Mouse (Mus musculus) hindbrain, embryonic 16.5 days (tissue): ENCODE data around the gene Rhbdd3. TPM values are rescaled to one million over a fixed set of nuclear protein-coding genes. Genes with fewer than 3 reads are reported as not detected.
A peak's percentile ranks its signal among the peaks of the same experiment; 100 is the strongest.

Experiments
- ATAC-seq: fragments of 200-750 bp; cut with Nextera tagmentation; 2 replicates; pipeline ENCODE4 v1.8.0; 2017; ENCODE audit warnings: moderate TSS enrichment, moderate library complexity
- H3K27ac ChIP-seq: fragments of 300-500 bp; sonication (generic); 2 replicates; pipeline ENCODE4 v1.5.1; 2014; ENCODE audit warnings: low read depth, mild to moderate bottlenecking, control low read depth, low read length, moderate library complexity
- H3K27me3 ChIP-seq: fragments of 300-500 bp; sonication (generic); replicated peaks from 2 replicates; pipeline ENCODE4 v1.6.1; 2014; ENCODE audit warnings: low read length; ENCODE audit not compliant: control insufficient read depth, insufficient read depth
- H3K36me3 ChIP-seq: fragments of 300-500 bp; sonication (generic); 2 replicates; pipeline ENCODE4 v1.6.1; 2014; ENCODE audit warnings: mild to moderate bottlenecking, low read length, moderate library complexity, mixed read lengths; ENCODE audit not compliant: control insufficient read depth, insufficient read depth
- H3K4me1 ChIP-seq: fragments of 300-500 bp; sonication (generic); 2 replicates; pipeline ENCODE4 v1.6.1; 2014; ENCODE audit warnings: low read depth, low read length; ENCODE audit not compliant: control insufficient read depth, insufficient read depth
- H3K4me2 ChIP-seq: fragments of 300-500 bp; sonication (generic); 2 replicates; pipeline ENCODE4 v1.6.1; 2014; ENCODE audit warnings: mild to moderate bottlenecking, low read length, control low read depth, moderate library complexity
- H3K4me3 ChIP-seq: fragments of 300-500 bp; sonication (generic); 2 replicates; pipeline ENCODE4 v1.5.1; 2014; ENCODE audit warnings: mild to moderate bottlenecking, low read length, control low read depth, moderate library complexity
- H3K9ac ChIP-seq: fragments of 300-500 bp; sonication (generic); 2 replicates; pipeline ENCODE4 v1.6.1; 2014; ENCODE audit warnings: low read depth, mild to moderate bottlenecking, control low read depth, low read length, moderate library complexity
- H3K9me3 ChIP-seq: fragments of 300-500 bp; sonication (generic); 2 replicates; pipeline ENCODE4 v1.6.1; 2014; ENCODE audit warnings: mild to moderate bottlenecking, low read length, moderate library complexity; ENCODE audit not compliant: control insufficient read depth
- WGBS: fragments of 180-500 bp; shearing (Covaris S2); extraction: QIAGEN DNeasy Blood & Tissue Kit; methylation state at CpG from one replicate; pipeline ENCODE4 v1.1.7; 2014; 5-methylcytosine and 5-hydroxymethylcytosine counted together
- polyA plus RNA-seq: library from polyadenylated mRNA; unstranded; fragments of >200 nt; fragmentation: Nextera tagmentation; extraction: Ambion mirVana; gene quantifications from 2 replicates; pipeline ENCODE4 v1.2.1, GENCODE M21; 2015

Rhbdd3 gene
- polyA plus RNA-seq = 43.3 and 45.0 TPM in 2 replicates

- Histone ChIP-seq H3K4me2 (peak within 1 kb of the TSS; percentile 93), H3K36me3 (peaks cover 4% of the 10 kb centered on the region; the same call in 1 of the 2 replicates), H3K4me1 (peaks cover 33% of the 10 kb centered on the region), H3K4me3 (peak within 1 kb of the TSS; percentile 88), H3K27ac (peak within 1 kb of the TSS; percentile 98), H3K27me3 (no peaks in the 10 kb centered on the region), H3K9me3 (no peaks in the 10 kb centered on the region), H3K9ac (peak within 1 kb of the TSS; percentile 93)
- WGBS = under 1% methylated on average over 86 of the region's 92 CpGs
- ATAC-seq = peak; percentile 86
Measured at GRCm38 (mm10) chr11:5098736-5099542, at the start of gene Rhbdd3, which contains the start of gene Ewsr1. Rhbdd3 (plus strand) TSS chr11:5098926. Ewsr1 (minus strand) TSS chr11:5099266.

GRCm38 (mm10) chr11:5051629-5052028 lies 47.1 kb upstream of the Rhbdd3 start:
- Histone ChIP-seq H3K4me3 (no peak overlapping the region), H3K27me3 (0 out of 2 replicates have a peak, but pooled peaks cover 6% of the 10 kb centered on the region), H3K9me3 (no peaks in the 10 kb centered on the region), H3K4me1 (no peaks in the 10 kb centered on the region; the same call in 1 of the 2 replicates), H3K9ac (no peak overlapping the region), H3K27ac (no peak overlapping the region), H3K4me2 (no peak overlapping the region), H3K36me3 (no peaks in the 10 kb centered on the region)
- ATAC-seq = no peak
- 80% methylated on average over 10 of the region's 10 CpGs for WGBS

- Histone ChIP-seq H3K9ac (no peak overlapping the region), H3K27ac (no peak overlapping the region), H3K36me3 (no peaks in the 10 kb centered on the region), H3K9me3 (no peaks in the 10 kb centered on the region), H3K4me3 (no peak overlapping the region), H3K4me1 (no peaks in the 10 kb centered on the region; the same call in 1 of the 2 replicates), H3K4me2 (no peak overlapping the region), H3K27me3 (peaks cover 13% of the 10 kb centered on the region)
- WGBS = 78% methylated on average over 10 of the region's 10 CpGs
- no peak for ATAC-seq
Measured at GRCm38 (mm10) chr11:5052200-5052854, 46.4 kb upstream of the Rhbdd3 start.

- no peak for ATAC-seq
- Histone ChIP-seq H3K4me3 (no peak overlapping the region), H3K27ac (no peak overlapping the region), H3K4me2 (no peak overlapping the region), H3K9ac (no peak overlapping the region), H3K9me3 (no peaks in the 10 kb centered on the region), H3K27me3 (peaks cover 18% of the 10 kb centered on the region), H3K4me1 (peaks cover 8% of the 10 kb centered on the region), H3K36me3 (no peaks in the 10 kb centered on the region)
- 92% methylated on average over 14 of the region's 14 CpGs for WGBS
Measured at GRCm38 (mm10) chr11:5054151-5054550, 44.6 kb upstream of the Rhbdd3 start.

- Histone ChIP-seq H3K4me1 (peaks cover 11% of the 10 kb centered on the region), H3K36me3 (no peaks in the 10 kb centered on the region), H3K4me3 (no peak overlapping the region), H3K4me2 (no peak overlapping the region), H3K27me3 (peaks cover 24% of the 10 kb centered on the region), H3K27ac (no peak overlapping the region), H3K9me3 (no peaks in the 10 kb centered on the region), H3K9ac (no peak overlapping the region)
- WGBS = 72% methylated on average over 6 of the region's 6 CpGs
- ATAC-seq = no peak
Measured at GRCm38 (mm10) chr11:5054874-5055273, 43.9 kb upstream of the Rhbdd3 start.

- ATAC-seq = no peak
- Histone ChIP-seq H3K36me3 (0 out of 2 replicates have a peak, but pooled peaks cover 4% of the 10 kb centered on the region), H3K9me3 (no peaks in the 10 kb centered on the region), H3K9ac (no peak overlapping the region), H3K27me3 (peaks cover 36% of the 10 kb centered on the region), H3K4me3 (no peak overlapping the region), H3K4me2 (no peak overlapping the region), H3K27ac (no peak overlapping the region), H3K4me1 (peaks cover 12% of the 10 kb centered on the region)
- 33% methylated on average over 23 of the region's 23 CpGs for WGBS
Measured at GRCm38 (mm10) chr11:5055945-5056938, 42.5 kb upstream of the Rhbdd3 start.

GRCm38 (mm10) chr11:5057064-5057463 lies 41.7 kb upstream of the Rhbdd3 start:
- H3K4me1 ChIP-seq = peaks cover 21% of the 10 kb centered on the region
- no peak overlapping the region for H3K27ac ChIP-seq
- WGBS = 47% methylated on average over 8 of the region's 8 CpGs
- H3K9me3 ChIP-seq = no peaks in the 10 kb centered on the region
- H3K9ac ChIP-seq = no peak overlapping the region
- no peak overlapping the region for H3K4me3 ChIP-seq
- ATAC-seq = no peak
- 0 out of 2 replicates have a peak, but pooled peaks cover 4% of the 10 kb centered on the region for H3K36me3 ChIP-seq
- H3K27me3 ChIP-seq = peaks cover 39% of the 10 kb centered on the region
- H3K4me2 ChIP-seq = no peak overlapping the region

- Histone ChIP-seq H3K27ac (no peak overlapping the region), H3K9me3 (no peaks in the 10 kb centered on the region), H3K9ac (peak overlapping the region; percentile 68), H3K4me1 (peaks cover 25% of the 10 kb centered on the region), H3K4me2 (peak overlapping the region; percentile 92), H3K4me3 (peak overlapping the region; percentile 50), H3K36me3 (0 out of 2 replicates have a peak, but pooled peaks cover 4% of the 10 kb centered on the region), H3K27me3 (peaks cover 44% of the 10 kb centered on the region)
- 18% methylated on average over 8 of the region's 8 CpGs for WGBS
- no peak for ATAC-seq
Measured at GRCm38 (mm10) chr11:5057541-5057855, 41.2 kb upstream of the Rhbdd3 start.
